Mouse (Mus musculus): ENCODE measurements around the gene Elf2.

- no peak for TF ChIP-seq GATA1 (IDR thresholded peaks at IDR 0.05; ENCODE audit: borderline replicate concordance, low read length)
- TF ChIP-seq FLI1 (IDR thresholded peaks at IDR 0.05; ENCODE audit: low read length), result no peak
Observed at GRCm38 (mm10) chr3:51366926-51367325, 26.5 kb upstream of the Elf2 start.

All from megakaryocyte, embryonic 14.5 days (primary cell).